Mouse (Mus musculus) liver, postnatal 0 days (tissue): ENCODE data around the gene Socs3.

Experiments
- CTCF ChIP-seq: sonication (generic); IDR thresholded peaks from 2 replicates; pipeline ENCODE4 v1.5.1; 2016; ENCODE audit warnings: antibody characterized with exemption, low read depth
- EP300 ChIP-seq: IDR thresholded peaks from 2 replicates; pipeline ENCODE4 v1.6.1; 2016; ENCODE audit warnings: antibody characterized with exemption, low read depth, mild to moderate bottlenecking

DNA sequence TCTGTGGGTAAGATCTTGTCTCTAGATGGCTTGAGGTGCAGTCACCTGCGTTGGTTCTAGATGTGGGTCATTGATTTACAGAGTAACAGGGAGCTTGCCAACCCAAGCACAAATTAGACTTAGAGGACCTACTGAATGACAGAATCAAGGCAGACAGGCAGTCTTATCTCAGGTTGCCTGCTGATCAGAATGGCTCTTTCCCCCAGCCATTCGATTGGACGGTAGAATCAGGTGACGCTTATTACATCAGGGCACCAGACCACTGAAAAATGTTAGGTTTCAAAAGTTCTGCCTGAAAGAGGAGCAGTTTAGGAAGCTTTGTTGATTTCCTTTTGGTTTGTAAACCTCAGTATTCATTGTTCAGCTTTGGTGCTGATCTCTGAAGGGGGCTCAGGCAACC is 18.1 kb upstream of the Socs3 start:
- TF ChIP-seq CTCF (no peak), EP300 (no peak)
